Mouse (Mus musculus) cerebellum, adult 11 months (tissue): ENCODE results near the gene Pomt1.

Experiments
- DNase-seq: peaks from one replicate; pipeline ENCODE4 v3.0.0; 2022

Pomt1 gene

DNA sequence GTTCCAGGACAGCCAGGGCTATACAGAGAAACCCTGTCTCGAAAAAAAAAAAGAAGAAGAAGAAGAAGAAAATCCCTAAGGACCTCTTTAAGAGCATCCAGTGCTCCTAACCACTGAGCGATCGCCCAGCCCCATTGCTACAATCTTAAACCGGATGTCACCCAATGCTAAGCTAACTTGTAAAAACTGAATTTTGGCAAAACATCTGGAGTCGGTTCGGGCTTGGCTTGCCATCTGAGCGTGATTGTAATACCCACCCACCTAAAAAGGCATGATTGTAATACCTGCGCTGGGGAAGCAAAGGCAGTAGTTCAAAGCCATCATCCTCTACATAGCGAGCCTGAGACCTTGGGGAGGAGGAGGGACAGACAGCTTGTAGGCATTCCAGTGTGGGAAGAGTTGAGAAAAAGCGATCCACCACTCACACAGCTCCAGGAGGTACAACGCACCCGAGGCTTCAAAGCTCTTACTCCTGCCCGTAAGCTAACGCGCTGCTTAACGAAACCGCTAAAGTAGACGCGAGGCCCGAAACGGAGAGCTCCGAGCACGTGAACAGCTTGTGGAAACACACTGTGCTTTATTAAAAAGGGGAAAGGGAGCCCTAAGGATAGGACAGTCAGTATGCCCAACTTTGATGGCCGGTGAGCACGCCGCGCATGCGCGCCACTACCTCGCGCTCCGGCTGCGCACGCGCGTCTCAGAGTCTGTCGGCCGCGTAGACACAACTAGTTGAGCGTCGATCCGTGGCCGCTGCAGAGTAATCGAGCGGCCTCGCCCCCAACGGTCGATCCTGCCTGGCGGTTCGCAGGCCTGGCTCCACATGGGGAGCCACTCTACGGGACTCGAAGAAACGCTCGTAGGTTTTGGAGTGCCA, at the start of gene Pomt1:
TSS of gene Pomt1 (plus strand) at position 705 of the 874 bp plus-strand sequence.
- DNase-seq, result peak; percentile 91

GRCm38 (mm10) chr2:32187019-32187551, 49.3 kb upstream of the Pomt1 start:
- peak; percentile 57 for DNase-seq

- DNase-seq, result peak; percentile 50
These were observed 48.7 kb upstream of the Pomt1 start for GRCm38 (mm10) chr2:32187649-32188048.

GRCm38 (mm10) chr2:32189060-32189681, 47.2 kb upstream of the Pomt1 start:
- no peak for DNase-seq

GRCm38 (mm10) chr2:32190620-32191019, 45.8 kb upstream of the Pomt1 start:
- no peak for DNase-seq

DNA sequence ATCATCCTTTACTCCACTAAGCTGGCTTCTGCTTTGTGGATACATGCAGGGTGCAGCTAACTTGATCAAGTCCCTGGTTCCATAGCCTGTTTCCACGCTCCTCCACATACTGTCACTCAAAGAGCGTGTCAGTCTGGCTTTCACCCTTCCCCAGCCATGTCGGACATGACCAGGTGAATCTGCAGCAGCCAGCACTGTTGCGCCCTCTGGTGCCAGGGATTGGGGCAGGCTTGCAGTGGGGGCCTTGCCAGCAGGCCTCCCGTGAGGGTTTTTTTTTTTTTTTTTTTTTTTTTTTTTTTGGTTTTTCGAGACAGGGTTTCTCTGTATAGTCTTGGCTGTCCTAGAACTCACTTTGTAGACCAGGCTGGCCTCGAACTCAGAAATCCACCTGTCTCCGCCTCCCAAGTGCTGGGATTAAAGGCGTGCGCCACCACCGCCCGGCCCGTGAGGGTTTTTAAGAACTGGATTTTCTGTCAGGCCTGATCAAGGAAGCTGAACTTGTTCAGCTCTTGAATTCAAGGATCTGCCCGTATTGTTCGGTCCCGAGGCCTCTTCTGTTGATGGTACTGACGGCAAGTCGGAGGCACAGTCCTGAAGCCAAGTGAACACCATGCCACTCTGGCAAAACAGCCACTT, 44.4 kb upstream of the Pomt1 start:
- DNase-seq, result peak; percentile 69

- no peak for DNase-seq
These were observed 37.4 kb upstream of the Pomt1 start for GRCm38 (mm10) chr2:32198977-32199376.

DNA sequence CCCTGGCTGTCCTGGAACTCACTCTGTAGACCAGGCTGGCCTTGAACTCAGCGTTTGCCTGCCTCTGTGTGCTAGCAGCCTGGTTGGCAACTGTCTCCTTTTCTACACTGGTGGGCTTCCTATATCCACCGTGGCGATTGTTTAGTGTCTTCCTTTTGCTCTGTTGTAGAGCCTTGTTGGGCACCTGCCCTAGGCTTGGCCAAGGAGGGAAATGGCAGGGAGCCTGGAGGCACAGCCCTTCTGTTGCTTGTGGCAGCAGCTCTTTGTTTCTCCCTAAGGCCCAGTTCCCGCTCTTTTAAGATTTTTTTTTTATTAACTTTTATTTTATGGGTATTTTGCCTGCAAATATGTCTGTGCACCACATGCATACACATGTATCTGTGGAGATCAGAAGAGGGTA, 36.4 kb upstream of the Pomt1 start:
- DNase-seq, result peak; percentile 56

DNA sequence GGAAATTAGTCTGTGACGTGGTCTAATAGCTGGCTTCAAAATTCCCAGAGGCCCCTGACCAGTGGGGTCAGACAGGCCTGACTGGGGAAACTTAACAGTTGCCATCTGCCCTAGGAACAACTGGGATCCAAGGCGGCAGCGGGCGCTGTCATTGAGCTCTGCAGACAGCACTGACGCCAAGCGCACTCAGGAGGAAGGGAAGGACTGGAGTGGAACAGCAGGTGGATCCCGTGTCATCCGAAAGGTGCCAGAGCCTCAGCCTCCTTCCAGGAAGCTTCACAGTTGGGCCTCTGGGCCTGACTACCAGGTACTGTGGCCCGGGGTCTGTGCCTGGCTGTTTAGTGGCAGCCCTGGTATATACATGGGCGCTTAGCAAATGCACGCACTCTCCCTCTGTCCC, 35.7 kb upstream of the Pomt1 start:
- peak; percentile 59 for DNase-seq

DNA sequence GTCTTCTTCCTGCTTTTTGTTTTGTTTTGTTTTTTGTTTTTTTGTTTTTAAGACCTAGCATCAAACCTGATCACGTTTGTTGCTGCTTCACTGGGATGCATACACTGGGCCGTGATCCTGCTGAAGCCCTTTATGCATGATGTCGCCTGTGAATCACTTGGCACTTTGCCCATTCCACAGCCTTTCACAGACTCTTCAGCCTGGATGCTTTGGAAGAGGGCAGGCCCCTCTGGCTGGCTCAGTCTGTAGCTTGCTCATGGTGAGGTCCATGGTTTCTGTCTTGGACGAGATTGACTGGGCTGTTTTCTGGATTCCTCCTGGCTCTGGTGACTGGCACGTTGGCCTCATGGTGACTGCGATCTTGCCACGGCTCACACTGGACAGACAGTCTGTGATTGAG, 34.9 kb upstream of the Pomt1 start:
- DNase-seq, result peak; percentile 59

DNA sequence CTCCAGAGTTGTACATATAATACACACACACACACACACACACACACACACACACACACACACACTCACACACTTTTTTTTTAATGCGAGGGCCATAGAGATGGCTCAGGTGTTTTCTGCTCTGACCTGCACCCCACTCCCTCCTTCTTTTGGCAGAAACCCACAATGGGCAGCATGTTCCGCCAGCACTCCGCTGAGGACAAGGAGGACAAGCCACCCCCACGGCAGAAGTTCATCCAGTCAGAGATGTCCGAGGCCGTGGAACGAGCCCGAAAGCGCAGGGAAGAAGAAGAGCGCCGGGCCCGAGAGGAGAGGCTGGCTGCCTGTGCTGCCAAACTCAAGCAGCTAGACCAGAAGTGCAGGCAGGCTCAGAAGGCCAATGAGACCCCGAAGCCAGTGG, 32.5 kb upstream of the Pomt1 start:
- DNase-seq, result no peak

DNA sequence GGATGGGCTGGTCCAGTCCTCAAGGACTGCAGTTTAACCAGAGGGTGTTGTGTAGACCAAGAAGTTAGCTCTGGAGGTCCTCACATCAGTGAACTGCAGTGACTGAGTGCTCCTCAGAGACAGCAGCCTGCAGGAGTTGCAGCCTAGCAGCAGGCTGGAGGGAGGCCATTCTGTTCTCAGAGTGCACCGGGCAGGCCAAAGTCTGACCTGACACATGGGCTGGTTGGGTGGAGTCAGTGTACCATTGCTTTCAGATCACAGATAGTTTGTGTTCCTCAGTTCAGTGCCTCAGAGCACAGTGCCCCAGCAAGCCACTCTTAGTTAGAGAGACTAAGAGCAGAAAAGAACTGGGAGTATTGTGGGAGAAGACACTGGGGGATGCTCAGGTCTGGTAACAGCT, 28.7 kb upstream of the Pomt1 start:
- no peak for DNase-seq

DNA sequence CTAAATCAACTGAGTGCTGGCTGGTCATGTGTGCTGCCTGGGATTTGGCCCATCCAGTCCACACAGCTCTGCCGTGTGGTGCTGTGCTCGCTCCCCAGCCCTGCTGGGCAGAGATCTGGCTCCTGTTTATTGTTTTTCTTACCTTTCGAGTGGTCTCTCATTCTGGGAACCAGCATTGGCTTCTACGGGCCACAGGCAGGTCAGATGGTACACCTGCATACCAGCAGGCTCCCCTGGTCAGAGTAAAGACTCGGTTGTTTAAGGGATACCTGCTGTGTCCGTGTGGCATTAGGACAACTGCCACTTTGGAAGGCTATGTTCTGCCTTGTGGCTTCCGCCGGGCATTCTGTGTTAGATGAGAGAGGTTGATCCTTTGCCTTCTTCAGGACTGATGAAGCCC, 24.7 kb upstream of the Pomt1 start:
- peak; percentile 48 for DNase-seq

- no peak for DNase-seq
These were observed 23.4 kb upstream of the Pomt1 start for GRCm38 (mm10) chr2:32213000-32213399.

GRCm38 (mm10) chr2:32215576-32215975, 20.8 kb upstream of the Pomt1 start:
- DNase-seq, result no peak

DNA sequence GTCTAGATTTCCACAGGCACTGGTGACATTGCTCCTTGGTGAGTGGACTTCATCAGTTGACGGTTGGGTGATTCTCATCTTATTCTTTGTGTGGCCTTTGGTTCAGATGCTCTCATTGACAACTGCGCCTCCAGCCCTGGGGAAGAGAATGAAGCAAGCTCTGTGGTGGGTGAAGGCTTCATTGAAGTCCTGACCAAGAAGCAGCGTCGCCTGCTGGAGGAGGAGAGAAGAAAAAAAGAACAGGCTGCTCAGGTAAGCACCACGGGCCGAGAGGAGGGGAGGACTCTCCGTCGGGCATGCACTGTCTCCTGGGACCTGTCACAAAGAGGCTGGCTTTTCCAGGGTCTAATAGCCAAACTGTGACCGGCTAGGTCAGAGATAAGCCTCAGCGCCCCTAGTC, 19.9 kb upstream of the Pomt1 start:
- no peak for DNase-seq

GRCm38 (mm10) chr2:32217656-32218055, 18.7 kb upstream of the Pomt1 start:
- no peak for DNase-seq

GRCm38 (mm10) chr2:32218113-32218512, 18.3 kb upstream of the Pomt1 start:
- DNase-seq, result no peak

GRCm38 (mm10) chr2:32218541-32219334, 17.7 kb upstream of the Pomt1 start:
- no peak for DNase-seq

GRCm38 (mm10) chr2:32219501-32219900, 16.9 kb upstream of the Pomt1 start:
- DNase-seq, result no peak

DNA sequence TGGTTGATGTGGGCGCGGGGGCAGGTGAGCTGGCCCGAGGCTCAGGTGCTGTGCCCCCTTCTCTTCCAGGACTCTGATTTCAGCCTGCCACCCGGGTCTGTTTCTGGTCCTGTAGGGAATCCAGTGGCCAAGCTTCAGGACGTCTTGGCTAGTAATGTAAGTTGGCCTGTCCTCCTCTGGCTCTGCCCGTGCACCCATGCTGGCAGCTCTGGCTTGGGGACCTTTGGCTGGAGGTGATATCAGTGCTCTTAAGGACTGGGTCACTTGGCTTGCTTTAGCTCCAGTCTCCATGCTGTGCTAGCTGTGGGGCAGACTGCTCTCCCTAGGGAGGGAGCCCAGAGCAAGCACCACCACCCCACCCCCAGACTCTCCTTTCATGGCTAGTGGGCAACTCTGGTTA, 16.4 kb upstream of the Pomt1 start:
- DNase-seq, result no peak

- DNase-seq, result no peak
These were observed 15.4 kb upstream of the Pomt1 start for GRCm38 (mm10) chr2:32220969-32221368.

GRCm38 (mm10) chr2:32221577-32221976, 14.8 kb upstream of the Pomt1 start:
- no peak for DNase-seq
